25 mouse cellular contexts compared by ENCODE assay signal in genomic region chr3:122540918-122541317, GRCm38 (mm10).
DNase-seq lines count a peak whose midpoint lies in the region; ATAC-seq and TF ChIP-seq lines count a peak whose summit lies in the region.
"Had no signal": no experiment of that assay in that cellular context is flagged by ENCODE, and none has a peak within 500 bp of the region (broad histone marks: within the 10 kb centered on the region; RNA-seq: fewer than 3 reads in every experiment).

No protein-coding gene starts in this region.

- TF ChIP-seq CTCF in intestine, postnatal 0 days (IDR thresholded peaks at IDR 0.05; ENCODE audit: low read depth): no peak
- TF ChIP-seq CTCF in kidney, postnatal 0 days (IDR thresholded peaks at IDR 0.05; ENCODE audit: low read depth): no peak

- H3K4me3 ChIP-seq in intestine, embryonic 14.5 days (ENCODE audit: low read depth, low read length): no peak overlapping the region
- H3K4me3 ChIP-seq in intestine, postnatal 0 days (ENCODE audit: low read depth, low read length): no peak overlapping the region
- H3K4me3 ChIP-seq in kidney, embryonic 16.5 days (ENCODE audit: low read length): no peak overlapping the region
- no peak overlapping the region for H3K4me3 ChIP-seq in kidney, postnatal 0 days (replicated peaks; ENCODE audit: low read depth, low read length)
- no peak overlapping the region for H3K4me3 ChIP-seq in midbrain, embryonic 11.5 days (ENCODE audit: low read depth, low read length)
- H3K4me3 ChIP-seq in midbrain, embryonic 15.5 days: no peak overlapping the region
- H3K4me3 ChIP-seq: embryonic facial prominence, embryonic 10.5 days; embryonic facial prominence, embryonic 13.5 days; erythroblast, embryonic 14.5 days; forebrain, embryonic 12.5 days; forebrain, embryonic 15.5 days; heart, adult 2 months; heart, embryonic 10.5 days; hindbrain, embryonic 12.5 days; hindbrain, embryonic 15.5 days had no signal

- H3K27ac ChIP-seq in intestine, embryonic 14.5 days (ENCODE audit: low read depth): no peak overlapping the region
- no peak overlapping the region for H3K27ac ChIP-seq in intestine, postnatal 0 days (ENCODE audit: low read depth, low read length)
- H3K27ac ChIP-seq in kidney, embryonic 16.5 days (ENCODE audit: low read length): no peak overlapping the region
- H3K27ac ChIP-seq in kidney, postnatal 0 days: no peak overlapping the region
- no peak overlapping the region for H3K27ac ChIP-seq in midbrain, embryonic 11.5 days (ENCODE audit: low read depth, low read length)
- no peak overlapping the region for H3K27ac ChIP-seq in midbrain, embryonic 15.5 days
- H3K27ac ChIP-seq: embryonic facial prominence, embryonic 10.5 days; embryonic facial prominence, embryonic 13.5 days; forebrain, embryonic 12.5 days; forebrain, embryonic 15.5 days; heart, adult 2 months; heart, embryonic 10.5 days; hindbrain, embryonic 12.5 days; hindbrain, embryonic 15.5 days had no signal

- H3K27me3 ChIP-seq in intestine, embryonic 14.5 days (replicated peaks; ENCODE audit: control insufficient read depth, insufficient read depth, low read length): no peaks in the 10 kb centered on the region
- H3K27me3 ChIP-seq in intestine, postnatal 0 days (replicated peaks; ENCODE audit: control insufficient read depth, insufficient read depth, low read length): no peaks in the 10 kb centered on the region
- H3K27me3 ChIP-seq in kidney, embryonic 16.5 days (ENCODE audit: insufficient read depth, low read length): no peaks in the 10 kb centered on the region
- H3K27me3 ChIP-seq in kidney, postnatal 0 days (ENCODE audit: insufficient read depth, low read length): no peaks in the 10 kb centered on the region
- no peaks in the 10 kb centered on the region for H3K27me3 ChIP-seq in midbrain, embryonic 11.5 days (ENCODE audit: control insufficient read depth, insufficient read depth, low read length)
- no peaks in the 10 kb centered on the region for H3K27me3 ChIP-seq in midbrain, embryonic 15.5 days (replicated peaks)
- H3K27me3 ChIP-seq: embryonic facial prominence, embryonic 13.5 days; forebrain, embryonic 12.5 days; forebrain, embryonic 15.5 days; hindbrain, embryonic 12.5 days; hindbrain, embryonic 15.5 days had no signal

- DNase-seq in intestine, embryonic 14.5 days (ENCODE audit: low spot score): peak; percentile 13
- DNase-seq in kidney, adult 9 months: peak; percentile 33
- DNase-seq in kidney, postnatal 0 days (ENCODE audit: low spot score): no peak
- DNase-seq in kidney, postnatal 4 days: no peak
- peak; percentile 37 for DNase-seq in midbrain, embryonic 11.5 days (ENCODE audit: low spot score, missing footprints)
- DNase-seq: B cell, adult 2 months; cerebellum, adult 11-12 months; cerebellum, adult 8-10 months; cerebellum, postnatal 10 days; cerebellum, postnatal 36 days; embryo, embryonic 11 days; gastrocnemius, postnatal 25 days; heart, adult 2 months had no signal

- no peak overlapping the region for H3K4me2 ChIP-seq in intestine, embryonic 14.5 days (ENCODE audit: low read length)
- no peak overlapping the region for H3K4me2 ChIP-seq in intestine, postnatal 0 days (replicated peaks; ENCODE audit: low read depth)
- no peak overlapping the region for H3K4me2 ChIP-seq in kidney, embryonic 16.5 days (replicated peaks; ENCODE audit: low read depth, low read length)
- H3K4me2 ChIP-seq in kidney, postnatal 0 days (ENCODE audit: low read length): no peak overlapping the region
- H3K4me2 ChIP-seq in midbrain, embryonic 11.5 days: no peak overlapping the region
- no peak overlapping the region for H3K4me2 ChIP-seq in midbrain, embryonic 15.5 days
- H3K4me2 ChIP-seq: embryonic facial prominence, embryonic 13.5 days; forebrain, embryonic 12.5 days; forebrain, embryonic 15.5 days; hindbrain, embryonic 12.5 days; hindbrain, embryonic 15.5 days had no signal

- WGBS in intestine, embryonic 14.5 days: 81% methylated on average over 4 of the region's 4 CpGs
- 59% methylated on average over 4 of the region's 4 CpGs for WGBS in intestine, postnatal 0 days
- WGBS in kidney, embryonic 16.5 days: 60% methylated on average over 4 of the region's 4 CpGs
- WGBS in kidney, postnatal 0 days: 70% methylated on average over 4 of the region's 4 CpGs
- WGBS in midbrain, embryonic 11.5 days: 94% methylated on average over 4 of the region's 4 CpGs
- WGBS in midbrain, embryonic 15.5 days: 94% methylated on average over 4 of the region's 4 CpGs

- no peaks in the 10 kb centered on the region for H3K9me3 ChIP-seq in intestine, embryonic 14.5 days (ENCODE audit: control insufficient read depth, low read length)
- H3K9me3 ChIP-seq in intestine, postnatal 0 days (ENCODE audit: control insufficient read depth): no peaks in the 10 kb centered on the region
- no peaks in the 10 kb centered on the region for H3K9me3 ChIP-seq in kidney, embryonic 16.5 days (ENCODE audit: low read length)
- no peaks in the 10 kb centered on the region for H3K9me3 ChIP-seq in kidney, postnatal 0 days (replicated peaks; ENCODE audit: low read length)
- no peaks in the 10 kb centered on the region for H3K9me3 ChIP-seq in midbrain, embryonic 11.5 days (ENCODE audit: control insufficient read depth, low read length)
- H3K9me3 ChIP-seq in midbrain, embryonic 15.5 days: no peaks in the 10 kb centered on the region
- H3K9me3 ChIP-seq: embryonic facial prominence, embryonic 10.5 days; embryonic facial prominence, embryonic 13.5 days; forebrain, embryonic 12.5 days; forebrain, embryonic 15.5 days; heart, embryonic 10.5 days; hindbrain, embryonic 12.5 days; hindbrain, embryonic 15.5 days had no signal

- H3K4me1 ChIP-seq in intestine, embryonic 14.5 days (replicated peaks; ENCODE audit: control insufficient read depth, insufficient read depth, low read length): no peaks in the 10 kb centered on the region
- H3K4me1 ChIP-seq in intestine, postnatal 0 days (replicated peaks; ENCODE audit: control insufficient read depth, insufficient read depth, low read length): no peaks in the 10 kb centered on the region
- H3K4me1 ChIP-seq in kidney, embryonic 16.5 days (ENCODE audit: insufficient read depth, low read length): no peaks in the 10 kb centered on the region
- no peaks in the 10 kb centered on the region for H3K4me1 ChIP-seq in kidney, postnatal 0 days (replicated peaks; ENCODE audit: insufficient read depth, low read length)
- no peaks in the 10 kb centered on the region for H3K4me1 ChIP-seq in midbrain, embryonic 11.5 days (ENCODE audit: control insufficient read depth, insufficient read depth, low read length)
- no peaks in the 10 kb centered on the region for H3K4me1 ChIP-seq in midbrain, embryonic 15.5 days
- H3K4me1 ChIP-seq: embryonic facial prominence, embryonic 10.5 days; embryonic facial prominence, embryonic 13.5 days; forebrain, embryonic 12.5 days; forebrain, embryonic 15.5 days; hindbrain, embryonic 12.5 days; hindbrain, embryonic 15.5 days had no signal

- no peak for ATAC-seq in intestine, embryonic 14.5 days (replicated peaks; ENCODE audit: low FRiP score, low TSS enrichment, low read depth)
- no peak for ATAC-seq in intestine, postnatal 0 days
- no peak for ATAC-seq in kidney, embryonic 16.5 days (ENCODE audit: low FRiP score, low TSS enrichment)
- peak; percentile 61; the same call in 1 of the 2 replicates for ATAC-seq in kidney, postnatal 0 days (replicated peaks; ENCODE audit: low FRiP score, low read depth)
- ATAC-seq in midbrain, embryonic 11.5 days (ENCODE audit: low FRiP score): no peak
- ATAC-seq in midbrain, embryonic 15.5 days (replicated peaks): no peak
- ATAC-seq: CD4-positive, CD25-positive, alpha-beta regulatory T cell, adult 4 months; forebrain, embryonic 15.5 days had no signal

- peaks cover 83% of the 10 kb centered on the region for H3K36me3 ChIP-seq in intestine, embryonic 14.5 days (ENCODE audit: control insufficient read depth, insufficient read depth, low read length)
- H3K36me3 ChIP-seq in intestine, postnatal 0 days (ENCODE audit: control insufficient read depth, insufficient read depth): peaks cover 25% of the 10 kb centered on the region
- peaks cover 66% of the 10 kb centered on the region for H3K36me3 ChIP-seq in kidney, embryonic 16.5 days (ENCODE audit: insufficient read depth, low read length)
- peaks cover 31% of the 10 kb centered on the region for H3K36me3 ChIP-seq in kidney, postnatal 0 days (ENCODE audit: insufficient read depth, low read length)
- peaks cover 19% of the 10 kb centered on the region for H3K36me3 ChIP-seq in midbrain, embryonic 11.5 days (ENCODE audit: control insufficient read depth, insufficient read depth, low read length)
- H3K36me3 ChIP-seq in midbrain, embryonic 15.5 days (replicated peaks): peaks cover 51% of the 10 kb centered on the region

- H3K9ac ChIP-seq in intestine, embryonic 14.5 days (ENCODE audit: low read length): no peak overlapping the region
- H3K9ac ChIP-seq in intestine, postnatal 0 days (ENCODE audit: low read depth, low read length): no peak overlapping the region
- no peak overlapping the region for H3K9ac ChIP-seq in kidney, embryonic 16.5 days (replicated peaks; ENCODE audit: low read length)
- H3K9ac ChIP-seq in kidney, postnatal 0 days (ENCODE audit: low read depth, low read length): no peak overlapping the region
- no peak overlapping the region for H3K9ac ChIP-seq in midbrain, embryonic 11.5 days (ENCODE audit: low read length)
- H3K9ac ChIP-seq in midbrain, embryonic 15.5 days: no peak overlapping the region
- H3K9ac ChIP-seq: embryonic facial prominence, embryonic 13.5 days; forebrain, embryonic 12.5 days; forebrain, embryonic 15.5 days; hindbrain, embryonic 12.5 days; hindbrain, embryonic 15.5 days had no signal

Comparison
In these comparisons a context has a peak if more than half of its experiments do, and no peak if none do; other contexts are left out.
1. DNase-seq: peak in intestine, embryonic 14.5 days (single experiment), kidney, adult 9 months (single experiment) and midbrain, embryonic 11.5 days (single experiment); none in kidney, postnatal 0 days (single experiment) and kidney, postnatal 4 days (0 of 2).